Mouse (Mus musculus): Measurements from ENCODE around the gene Camkmt. TPM values are rescaled to one million over a fixed set of nuclear protein-coding genes. Genes with fewer than 3 reads are reported as not detected.

Camkmt gene
- polyA plus RNA-seq, 1 experiment: 5.9 TPM

GRCm38 (mm10) chr17:85493521-85493920 is 403.2 kb downstream of the Camkmt start:
- H3K27ac ChIP-seq (ENCODE audit: insufficient read depth, low read depth, low read length): no peak overlapping the region
- no peak overlapping the region for H3K4me3 ChIP-seq (ENCODE audit: low read depth, low read length)
- H3K27me3 ChIP-seq (ENCODE audit: control insufficient read depth, insufficient read depth, low read length): no peaks in the 10 kb centered on the region
- WGBS: 64% methylated on average over 4 of the region's 4 CpGs
- no peaks in the 10 kb centered on the region for H3K36me3 ChIP-seq (ENCODE audit: control insufficient read depth, insufficient read depth, low read length)
- no peaks in the 10 kb centered on the region for H3K4me1 ChIP-seq (ENCODE audit: control insufficient read depth, insufficient read depth, insufficient read length, low read length)
- TF ChIP-seq CTCF (IDR thresholded peaks at IDR 0.05; ENCODE audit: extremely low read depth, insufficient read length, insufficient replicate concordance, low read depth, low read length) (no peak), POLR2A (IDR thresholded peaks at IDR 0.05; ENCODE audit: low read depth, low read length) (no peak)

- WGBS: 85% methylated on average over 3 of the region's 3 CpGs
Observed at GRCm38 (mm10) chr17:85495012-85495754, 404.8 kb downstream of the Camkmt start.

GRCm38 (mm10) chr17:85495871-85496270 is 405.5 kb downstream of the Camkmt start:
- Histone ChIP-seq H3K27ac (ENCODE audit: insufficient read depth, low read depth, low read length) (no peak overlapping the region), H3K4me3 (ENCODE audit: low read depth, low read length) (no peak overlapping the region), H3K27me3 (ENCODE audit: control insufficient read depth, insufficient read depth, low read length) (no peaks in the 10 kb centered on the region), H3K36me3 (ENCODE audit: control insufficient read depth, insufficient read depth, low read length) (no peaks in the 10 kb centered on the region), H3K4me1 (ENCODE audit: control insufficient read depth, insufficient read depth, insufficient read length, low read length) (no peaks in the 10 kb centered on the region)
- 84% methylated on average over 6 of the region's 6 CpGs for WGBS
- no peak for TF ChIP-seq POLR2A (IDR thresholded peaks at IDR 0.05; ENCODE audit: low read depth, low read length)
- no peak for TF ChIP-seq CTCF (IDR thresholded peaks at IDR 0.05; ENCODE audit: extremely low read depth, insufficient read length, insufficient replicate concordance, low read depth, low read length)

More at GRCm38 (mm10) chr17:85495012-85495754, 404.8 kb downstream of the Camkmt start:
- no peaks in the 10 kb centered on the region for H3K36me3 ChIP-seq (ENCODE audit: control insufficient read depth, insufficient read depth, low read length)
- no peaks in the 10 kb centered on the region for H3K27me3 ChIP-seq (ENCODE audit: control insufficient read depth, insufficient read depth, low read length)
- H3K27ac ChIP-seq (ENCODE audit: insufficient read depth, low read depth, low read length): no peak overlapping the region
- TF ChIP-seq POLR2A (IDR thresholded peaks at IDR 0.05; ENCODE audit: low read depth, low read length) (no peak), CTCF (IDR thresholded peaks at IDR 0.05; ENCODE audit: extremely low read depth, insufficient read length, insufficient replicate concordance, low read depth, low read length) (no peak)
- no peaks in the 10 kb centered on the region for H3K4me1 ChIP-seq (ENCODE audit: control insufficient read depth, insufficient read depth, insufficient read length, low read length)
- H3K4me3 ChIP-seq (ENCODE audit: low read depth, low read length): no peak overlapping the region

GRCm38 (mm10) chr17:85504888-85505287 is 414.5 kb downstream of the Camkmt start:
- TF ChIP-seq CTCF (IDR thresholded peaks at IDR 0.05; ENCODE audit: extremely low read depth, insufficient read length, insufficient replicate concordance, low read depth, low read length) (no peak), POLR2A (IDR thresholded peaks at IDR 0.05; ENCODE audit: low read depth, low read length) (no peak)
- no peak overlapping the region for H3K4me3 ChIP-seq (ENCODE audit: low read depth, low read length)
- no peak overlapping the region for H3K27ac ChIP-seq (ENCODE audit: insufficient read depth, low read depth, low read length)
- no peaks in the 10 kb centered on the region for H3K27me3 ChIP-seq (ENCODE audit: control insufficient read depth, insufficient read depth, low read length)
- no peaks in the 10 kb centered on the region for H3K4me1 ChIP-seq (ENCODE audit: control insufficient read depth, insufficient read depth, insufficient read length, low read length)
- H3K36me3 ChIP-seq (ENCODE audit: control insufficient read depth, insufficient read depth, low read length): no peaks in the 10 kb centered on the region

- Histone ChIP-seq H3K27me3 (ENCODE audit: control insufficient read depth, insufficient read depth, low read length) (no peaks in the 10 kb centered on the region), H3K4me1 (ENCODE audit: control insufficient read depth, insufficient read depth, insufficient read length, low read length) (no peaks in the 10 kb centered on the region), H3K36me3 (ENCODE audit: control insufficient read depth, insufficient read depth, low read length) (no peaks in the 10 kb centered on the region), H3K27ac (ENCODE audit: insufficient read depth, low read depth, low read length) (no peak overlapping the region), H3K4me3 (ENCODE audit: low read depth, low read length) (no peak overlapping the region)
- WGBS: 78% methylated on average over 15 of the region's 15 CpGs
- no peak for TF ChIP-seq POLR2A (IDR thresholded peaks at IDR 0.05; ENCODE audit: low read depth, low read length)
Observed at GRCm38 (mm10) chr17:85506206-85507088, 416.1 kb downstream of the Camkmt start.

- WGBS: 96% methylated on average over 4 of the region's 4 CpGs
- H3K27me3 ChIP-seq (ENCODE audit: control insufficient read depth, insufficient read depth, low read length): no peaks in the 10 kb centered on the region
- no peak overlapping the region for H3K4me3 ChIP-seq (ENCODE audit: low read depth, low read length)
- H3K27ac ChIP-seq (ENCODE audit: insufficient read depth, low read depth, low read length): no peak overlapping the region
- TF ChIP-seq POLR2A (IDR thresholded peaks at IDR 0.05; ENCODE audit: low read depth, low read length) (no peak), CTCF (IDR thresholded peaks at IDR 0.05; ENCODE audit: extremely low read depth, insufficient read length, insufficient replicate concordance, low read depth, low read length) (no peak)
- no peaks in the 10 kb centered on the region for H3K36me3 ChIP-seq (ENCODE audit: control insufficient read depth, insufficient read depth, low read length)
- H3K4me1 ChIP-seq (ENCODE audit: control insufficient read depth, insufficient read depth, insufficient read length, low read length): no peaks in the 10 kb centered on the region
Observed at GRCm38 (mm10) chr17:85507089-85507460, 416.7 kb downstream of the Camkmt start.

Other genes starting within 250 kb of the Camkmt start
- gene Ppm1b, start 133.8 kb upstream of the Camkmt start, polyA plus RNA-seq (2012; rRNA removed): 8.2 and 17.6 TPM in 2 replicates
- 30.3 and 122 TPM in 2 replicates for gene Slc3a1, start 62.2 kb upstream of the Camkmt start, polyA plus RNA-seq (2012; rRNA removed)
- gene Prepl, start 311 bp upstream of the Camkmt start, polyA plus RNA-seq (2012; rRNA removed): 2.8 and 3.0 TPM in 2 replicates

All from small intestine, adult 2 months (tissue).